Mouse (Mus musculus): Measurements from ENCODE around the gene Dctn3.
"Not testable (repeated sequence)": the region's sequence is repeated elsewhere in the genome, so short reads cannot be mapped to it uniquely, and the experiment has no call there.

The Dctn3 gene

DNA sequence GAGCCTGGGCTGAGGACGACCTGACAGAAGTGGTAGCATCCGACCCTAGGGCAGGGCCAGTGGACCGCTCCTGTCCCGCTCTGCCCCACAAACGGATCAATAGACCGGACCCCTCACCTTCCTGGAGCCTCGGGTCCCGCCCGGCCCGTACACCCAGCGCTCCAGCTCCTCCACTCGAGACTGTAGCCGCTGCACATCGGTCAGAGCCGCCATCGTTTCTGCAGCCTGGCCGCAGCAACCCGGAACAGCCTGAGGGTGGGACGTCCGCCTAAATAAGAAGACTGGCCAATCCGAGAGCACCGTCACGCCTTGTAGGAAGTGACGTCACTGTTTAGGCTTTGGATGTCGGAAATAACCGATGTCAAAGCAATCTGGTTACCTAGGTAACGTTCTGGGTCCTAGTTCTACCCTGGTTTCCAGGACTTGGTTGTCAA lies at the start of gene Dctn3:
TSS of gene Dctn3 (minus strand) at position 253 of the 434 bp plus-strand sequence.
- peak; percentile 76 to 80 for DNase-seq

DNA sequence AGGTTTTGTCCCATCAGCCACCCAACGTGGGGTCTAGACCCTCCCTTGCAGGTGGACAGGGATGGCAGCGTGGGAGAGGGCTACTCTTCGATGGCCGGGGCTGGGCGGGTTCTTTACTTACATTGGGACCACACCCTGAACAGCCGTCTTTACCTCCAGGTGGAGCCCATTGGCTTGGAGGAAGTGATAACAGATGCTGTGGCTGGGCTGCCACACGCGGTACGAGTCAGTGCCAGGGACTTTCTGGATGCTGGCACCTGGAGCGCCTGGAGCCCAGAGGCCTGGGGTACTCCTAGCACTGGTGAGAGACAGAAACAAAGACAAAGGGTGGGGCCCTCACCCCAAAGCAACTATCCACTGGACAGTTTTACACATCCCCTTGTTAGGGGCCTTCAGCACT lies 44.3 kb upstream of the Dctn3 start:
- not testable (repeated sequence) for DNase-seq

DNA sequence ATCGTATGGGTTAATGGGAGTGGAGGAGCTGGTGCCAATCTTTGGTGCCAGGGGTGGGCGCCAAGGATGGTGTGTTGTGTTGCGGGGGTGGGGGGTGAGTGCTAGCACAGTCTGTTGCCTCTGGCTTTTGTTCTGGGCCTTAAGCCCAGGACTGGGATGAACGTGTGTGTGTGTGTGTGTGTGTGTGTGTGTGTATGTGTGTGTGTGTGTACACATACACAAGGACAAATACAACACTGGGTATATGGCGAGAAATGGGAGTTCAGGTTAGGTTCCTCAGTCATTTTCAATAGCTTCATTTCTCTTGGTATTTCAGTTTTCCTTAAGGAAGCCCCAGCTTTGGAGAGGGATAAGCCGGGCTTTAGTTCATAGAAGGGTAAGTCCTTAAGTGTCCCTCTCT lies 40.2 kb upstream of the Dctn3 start:
- DNase-seq = not testable (repeated sequence)

DNA sequence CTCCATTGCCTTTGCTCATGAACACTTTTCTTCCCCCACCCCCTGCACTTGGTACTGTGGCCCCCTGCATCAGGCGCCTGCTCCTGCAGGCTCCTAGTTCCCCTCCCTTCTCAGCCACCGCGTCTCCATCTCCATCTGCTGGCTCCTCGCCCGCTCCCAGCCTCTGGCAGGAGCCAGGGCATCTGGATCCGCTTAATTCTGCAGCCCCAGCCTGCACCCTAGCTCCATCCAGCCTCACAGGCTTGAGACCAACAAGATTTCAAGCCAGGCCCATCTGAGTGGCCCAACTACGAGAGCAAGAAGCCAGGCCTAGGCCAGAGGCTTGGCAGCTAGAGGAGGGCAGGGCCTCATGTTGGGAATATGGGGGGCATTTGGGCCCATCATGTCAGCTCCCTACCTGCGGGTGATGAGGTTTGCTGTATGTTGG lies 39.7 kb upstream of the Dctn3 start:
- not testable (repeated sequence) for DNase-seq

DNA sequence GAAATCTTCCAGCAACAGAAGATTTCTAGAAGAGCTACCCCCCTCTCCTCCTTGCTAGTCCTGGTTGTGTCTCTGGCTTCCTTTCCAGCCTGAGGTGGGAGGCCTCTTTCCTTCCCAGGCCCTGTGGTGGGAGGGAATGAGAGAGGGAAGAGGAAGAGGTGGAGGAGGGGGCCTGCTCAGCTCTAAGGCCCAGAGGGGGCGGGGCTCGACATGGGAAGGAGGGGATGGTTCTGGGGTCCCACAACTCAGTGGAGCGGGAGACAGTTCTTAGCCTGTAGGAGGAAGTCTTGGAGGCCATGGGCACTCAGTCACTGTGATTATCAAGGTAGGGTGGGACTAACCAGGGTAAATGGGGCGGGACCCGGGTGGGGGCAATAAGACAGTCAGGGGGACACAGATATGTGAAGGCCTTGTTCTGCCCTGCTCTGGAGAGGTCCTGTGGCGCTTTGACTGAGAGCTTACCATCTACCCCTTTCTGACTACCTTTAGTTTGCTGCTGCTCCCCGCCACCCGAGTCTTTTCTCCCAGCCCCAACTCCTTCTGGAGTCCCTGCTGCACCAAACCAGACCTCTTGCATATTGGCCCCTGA lies 39.2 kb upstream of the Dctn3 start:
- DNase-seq = no peak

DNA sequence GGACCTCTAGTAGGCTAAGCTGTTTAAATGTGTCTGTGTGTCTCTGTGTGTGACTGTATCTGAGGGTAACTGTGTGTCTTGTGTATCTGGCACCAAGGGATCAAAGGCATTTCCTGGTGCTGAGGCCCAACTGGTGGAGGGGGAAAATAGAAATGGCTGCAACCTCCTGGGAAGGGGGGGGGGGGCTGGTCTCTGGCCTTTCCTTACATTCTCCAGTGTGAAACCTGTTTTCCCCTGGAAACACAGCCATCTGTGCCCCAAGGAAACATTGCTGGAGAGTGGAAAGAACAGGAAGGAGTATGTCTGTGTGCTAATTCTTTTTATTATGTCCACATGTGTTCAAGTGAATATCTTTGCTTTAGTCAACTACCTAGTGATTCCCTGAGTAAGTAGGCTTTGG lies 38.7 kb upstream of the Dctn3 start:
- no peak for DNase-seq

DNA sequence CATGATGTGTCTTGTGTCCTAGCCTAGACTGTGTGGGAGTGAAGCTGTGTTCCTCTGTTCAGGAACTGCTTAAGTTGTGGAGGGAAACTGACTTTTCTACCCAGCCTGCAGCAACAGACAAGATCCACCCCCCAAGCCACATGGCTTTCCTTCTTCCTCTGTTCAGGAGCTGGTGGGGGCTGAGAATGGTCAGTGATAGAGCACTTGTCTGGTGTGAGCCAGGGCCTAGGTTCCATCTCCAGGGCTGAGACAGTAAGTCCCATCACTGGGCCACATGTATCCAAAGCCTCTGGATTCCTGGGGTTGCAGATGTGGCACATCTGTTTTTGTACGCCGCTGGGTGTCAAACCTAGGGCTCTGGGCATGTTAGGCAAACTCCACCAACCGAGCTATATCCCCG lies 37.9 kb upstream of the Dctn3 start:
- DNase-seq = no peak

DNA sequence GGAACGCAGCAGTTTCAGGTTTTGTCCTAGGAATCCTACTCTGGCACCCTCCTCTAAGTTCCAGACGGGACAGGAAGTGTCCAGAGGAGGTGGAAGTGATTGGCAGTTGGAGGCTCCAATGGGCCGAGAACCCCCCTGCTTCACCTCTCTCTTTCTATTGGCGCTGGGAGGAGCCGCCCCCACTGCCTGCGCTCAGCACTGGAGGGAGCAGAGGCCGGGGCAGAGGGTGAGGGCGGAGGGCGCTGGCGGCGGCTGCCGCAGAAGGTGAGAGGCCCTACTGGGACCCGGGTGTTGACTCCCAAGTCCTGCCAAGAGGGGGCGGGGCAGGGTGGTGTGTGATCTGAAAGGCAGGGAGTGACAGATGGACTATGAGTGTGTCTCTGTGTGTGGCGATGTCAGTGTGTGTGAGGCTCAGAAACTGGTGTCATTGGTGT lies 37.3 kb upstream of the Dctn3 start:
- peak; percentile 60 to 66 for DNase-seq

DNA sequence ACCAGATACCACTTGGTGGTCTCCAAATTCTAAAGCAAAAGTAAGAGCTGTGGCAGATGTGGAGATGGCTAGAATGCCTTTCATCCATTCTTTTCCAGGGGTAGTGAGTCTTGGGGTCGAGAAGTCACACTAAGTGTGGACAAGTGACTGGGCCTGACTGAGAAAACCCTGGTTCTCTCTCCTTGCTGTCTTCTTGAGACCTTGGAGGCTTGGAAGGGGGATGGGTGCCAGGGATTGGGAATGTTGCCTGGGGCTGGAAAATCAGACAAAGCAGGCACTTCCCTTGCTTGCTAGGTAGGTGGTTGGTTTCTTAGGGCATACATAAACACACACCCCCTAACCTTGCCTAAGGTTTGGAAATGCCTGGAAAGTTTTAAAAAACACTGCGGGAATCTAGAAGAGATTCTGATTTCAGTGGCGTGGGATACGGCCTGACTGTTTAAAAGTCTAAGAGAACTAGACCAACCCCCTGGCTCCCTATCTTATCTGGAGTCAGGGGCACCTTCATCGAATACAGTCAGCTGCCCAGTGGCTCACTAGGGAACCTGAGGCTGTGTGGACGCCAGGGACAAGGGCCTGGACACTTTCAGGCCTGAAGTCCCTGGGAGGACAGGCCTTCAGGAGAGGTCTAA lies 36.8 kb upstream of the Dctn3 start:
- no peak for DNase-seq

DNA sequence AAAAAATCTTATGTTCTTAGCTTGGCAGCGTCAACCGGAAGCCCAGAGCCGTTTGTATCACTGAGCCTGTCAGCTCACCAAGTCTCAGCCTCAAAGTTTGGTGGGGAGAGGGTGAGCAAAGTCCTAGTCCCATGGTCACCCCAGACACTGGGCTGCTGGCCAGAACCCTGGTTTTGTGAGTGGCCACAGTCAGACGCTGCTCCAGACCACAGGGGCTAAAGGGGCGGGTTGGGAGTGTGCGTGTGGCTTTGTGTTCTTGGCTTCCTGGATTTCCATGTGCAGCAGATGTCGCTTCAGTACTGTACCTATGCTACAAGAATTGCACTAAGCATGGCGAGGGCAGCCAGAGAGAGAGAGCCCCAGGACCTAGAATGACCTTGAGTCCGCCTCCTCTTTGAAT lies 36.2 kb upstream of the Dctn3 start:
- DNase-seq = no peak

DNA sequence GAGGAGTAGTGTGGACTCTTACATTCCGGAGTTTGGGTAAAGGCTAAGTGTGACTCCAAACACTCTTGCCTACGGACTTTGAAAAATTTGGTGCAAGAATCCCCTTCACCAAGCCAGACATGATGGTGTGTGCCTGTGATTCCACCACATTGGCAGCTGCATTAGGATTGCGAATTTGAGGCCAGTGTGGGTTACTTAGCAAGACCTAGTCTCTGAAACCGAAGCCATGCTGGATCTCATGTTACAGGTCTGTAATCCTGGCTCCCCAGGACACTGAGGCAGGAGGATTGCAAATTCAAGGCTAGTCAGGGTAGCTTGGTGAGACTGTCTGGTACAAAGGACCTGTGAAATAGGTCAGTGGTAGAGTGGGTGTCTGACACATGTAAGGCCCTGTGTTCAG lies 35.7 kb upstream of the Dctn3 start:
- no peak for DNase-seq

DNA sequence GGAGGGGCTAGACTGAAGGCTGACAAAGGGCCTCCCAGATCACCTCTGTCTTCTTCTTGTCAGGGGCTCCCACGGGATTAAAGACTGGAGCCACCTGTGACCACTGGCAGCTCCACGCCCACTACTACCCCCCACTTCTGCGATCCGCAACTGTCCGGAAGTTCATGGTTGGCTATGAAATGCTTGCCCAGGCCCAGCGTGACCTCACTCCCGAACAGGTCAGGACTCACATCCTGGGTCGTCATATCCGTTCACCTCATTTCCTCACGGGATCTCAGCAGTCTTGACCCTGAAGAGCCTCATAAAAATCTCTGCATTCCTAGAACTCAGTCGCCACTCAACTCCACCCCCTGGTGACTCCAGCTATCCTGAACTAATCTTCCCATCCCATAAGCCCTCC lies 35.1 kb upstream of the Dctn3 start:
- no peak for DNase-seq

DNA sequence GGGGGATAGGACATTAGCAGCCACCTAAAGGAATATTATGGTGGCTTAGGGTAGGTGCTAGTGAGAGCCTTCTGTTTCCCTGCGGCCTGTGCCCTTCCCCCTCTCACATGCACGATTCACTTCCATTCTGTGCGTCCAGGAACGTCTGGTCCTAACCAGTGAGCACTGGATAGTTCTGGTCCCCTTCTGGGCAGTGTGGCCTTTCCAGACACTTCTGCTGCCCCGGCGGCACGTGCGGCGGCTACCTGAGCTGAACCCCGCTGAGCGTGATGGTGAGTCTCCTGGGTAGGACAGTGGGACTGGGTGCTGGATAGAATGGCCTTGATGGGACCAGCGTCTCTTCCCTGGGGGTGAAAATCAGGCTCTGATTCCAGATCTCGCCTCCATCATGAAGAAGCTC lies 34.4 kb upstream of the Dctn3 start:
- DNase-seq = no peak

DNA sequence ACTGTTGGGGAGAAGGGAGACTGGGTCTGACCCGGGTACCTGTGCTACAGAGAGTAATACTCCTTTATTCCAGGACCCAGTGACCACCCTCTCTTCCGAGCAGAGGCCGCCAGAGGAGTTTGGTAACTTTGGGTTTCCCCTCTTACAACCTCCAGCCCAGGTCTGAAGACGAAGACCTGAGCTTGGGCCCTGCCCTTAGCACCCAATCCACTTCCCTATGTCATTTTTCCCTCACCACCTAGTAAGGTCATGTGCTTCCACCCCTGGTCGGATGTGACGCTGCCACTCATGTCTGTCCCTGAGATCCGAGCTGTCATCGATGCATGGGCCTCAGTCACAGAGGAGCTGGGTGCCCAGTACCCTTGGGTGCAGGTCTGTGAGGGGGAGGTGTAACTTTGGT lies 33.5 kb upstream of the Dctn3 start:
- DNase-seq = no peak

DNA sequence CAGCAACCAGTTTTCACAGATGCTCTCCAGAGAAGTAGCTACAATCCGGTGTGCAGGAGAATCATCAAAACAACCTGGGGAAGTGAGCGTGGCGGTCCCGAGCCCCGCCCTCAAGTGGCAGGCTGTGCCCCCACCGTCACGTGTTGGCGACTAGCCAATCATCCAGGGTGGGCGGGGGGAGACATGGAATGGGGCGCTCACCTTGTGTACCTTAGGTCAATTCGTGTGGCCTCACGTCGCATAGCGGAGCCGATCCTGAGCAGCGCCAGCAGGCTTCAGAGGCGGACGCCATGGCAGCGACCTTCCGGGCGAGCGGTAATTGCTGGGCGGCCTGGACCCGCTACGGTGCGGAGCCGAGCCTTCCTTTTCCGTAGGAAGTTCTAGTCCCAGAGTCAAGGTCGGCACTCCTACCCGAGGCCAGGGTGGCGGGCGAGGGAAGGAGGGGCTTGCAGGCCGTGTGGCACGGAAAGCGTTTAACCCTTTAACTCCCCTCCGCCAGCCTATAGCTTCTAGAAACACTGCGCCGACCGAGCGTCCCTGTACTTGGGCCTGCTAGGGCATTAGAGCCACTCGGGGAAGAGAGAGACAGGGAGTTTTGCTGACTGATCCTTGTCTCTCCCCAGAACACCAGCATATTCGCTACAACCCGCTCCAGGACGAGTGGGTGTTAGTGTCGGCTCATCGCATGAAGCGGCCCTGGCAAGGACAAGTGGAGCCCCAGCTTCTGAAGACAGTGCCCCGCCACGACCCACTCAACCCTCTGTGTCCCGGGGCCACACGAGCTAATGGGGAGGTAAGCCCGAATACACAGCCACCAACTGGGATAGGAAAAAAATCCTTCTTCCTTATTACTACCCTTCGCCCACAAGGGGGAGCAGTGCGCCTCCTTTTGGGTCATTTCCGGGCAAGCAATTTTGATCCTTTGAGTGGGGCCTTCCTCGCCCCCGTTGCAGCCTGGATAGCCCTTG lies 32.7 kb upstream of the Dctn3 start, which contains the start of gene Sigmar1:
TSS of gene Sigmar1 (minus strand) at position 820 of the 968 bp plus-strand sequence.
- DNase-seq = peak; percentile 87 to 91

DNA sequence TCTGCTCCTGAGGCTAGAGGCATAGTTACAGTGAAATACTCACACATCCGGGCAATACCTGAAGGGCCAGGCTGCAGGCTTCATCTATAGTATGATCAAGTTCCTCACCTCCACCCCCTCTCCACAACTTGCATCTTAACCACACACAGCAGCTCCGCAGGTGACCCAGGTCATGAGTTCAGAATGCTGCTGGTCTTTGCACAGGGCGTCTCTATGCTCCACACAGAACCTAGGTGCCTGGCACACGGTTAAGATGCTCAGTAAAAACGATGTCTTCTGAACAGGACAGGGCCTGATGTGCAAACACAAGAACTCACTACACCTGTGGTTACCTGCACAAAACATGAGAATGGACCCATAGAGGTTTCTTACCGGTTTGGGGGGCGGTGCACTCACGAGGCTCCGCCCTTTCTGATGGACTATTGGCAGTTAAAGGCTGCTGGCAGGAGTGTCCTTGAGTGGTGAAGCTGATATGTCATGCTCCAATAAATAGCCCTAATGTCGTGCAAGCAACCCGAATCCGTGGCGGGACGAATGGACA lies 31.9 kb upstream of the Dctn3 start, which contains the start of gene Galt:
TSS of gene Galt (plus strand) at position 432 of the 541 bp plus-strand sequence.
- no peak for DNase-seq

DNA sequence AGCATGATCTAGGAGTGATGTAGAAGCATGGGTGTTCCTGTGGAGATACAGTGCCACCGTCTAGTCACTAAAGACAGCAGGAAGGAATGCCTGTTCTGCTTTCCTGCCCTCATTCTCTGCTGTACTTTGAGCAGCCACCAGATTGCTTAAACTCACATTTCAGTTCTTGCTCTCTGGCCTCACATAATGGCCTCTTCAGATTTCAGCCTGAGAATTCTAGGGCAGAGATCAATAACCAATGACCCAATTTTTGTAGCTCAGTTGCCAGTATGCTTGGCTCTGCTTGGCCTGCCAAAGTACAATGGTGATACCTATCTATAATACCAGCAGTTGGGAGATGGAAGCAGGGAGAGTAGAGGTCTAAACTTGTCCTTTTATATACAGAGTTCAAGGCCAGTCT lies 22.1 kb upstream of the Dctn3 start:
- DNase-seq = no peak

DNA sequence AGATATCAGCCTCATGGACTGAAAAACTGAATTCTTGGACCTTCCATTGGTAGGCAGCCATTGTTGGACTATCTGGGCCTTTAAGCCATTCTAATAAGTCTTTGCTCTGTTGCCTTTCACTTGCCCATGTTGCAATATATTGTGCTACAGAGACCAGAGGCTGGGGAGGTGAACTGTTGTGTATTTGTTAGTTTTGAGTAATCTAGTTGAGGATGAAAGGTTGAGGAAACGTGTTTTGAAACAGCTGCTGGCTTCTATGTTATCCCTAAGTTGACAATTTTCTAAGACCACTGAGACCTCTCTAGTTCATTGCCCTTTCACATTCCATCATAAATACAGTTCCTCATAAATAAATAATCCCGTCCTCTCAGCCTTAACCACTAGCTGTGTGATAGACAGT lies 21.2 kb upstream of the Dctn3 start:
- no peak for DNase-seq

DNA sequence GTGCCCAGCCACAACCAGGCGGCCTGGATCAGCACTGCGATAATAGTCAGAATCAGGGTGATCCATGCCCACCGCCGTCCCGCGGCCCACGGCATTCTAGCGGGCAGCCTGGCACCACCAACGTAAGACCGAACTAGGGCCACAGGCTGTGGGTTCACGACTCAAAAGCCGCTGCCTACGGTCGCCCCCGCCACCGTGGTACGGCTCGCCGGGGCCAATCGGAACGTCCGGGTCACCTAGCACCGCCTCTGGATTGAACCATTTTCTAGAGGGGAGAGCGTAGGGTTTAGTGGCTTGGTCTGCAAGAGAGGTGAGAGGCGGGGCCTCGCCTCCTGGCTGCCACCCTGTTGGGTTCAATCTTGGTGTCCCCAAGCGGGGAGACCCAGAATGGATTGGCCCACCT lies 18.2 kb upstream of the Dctn3 start:
- peak; percentile 89 to 94 for DNase-seq

DNA sequence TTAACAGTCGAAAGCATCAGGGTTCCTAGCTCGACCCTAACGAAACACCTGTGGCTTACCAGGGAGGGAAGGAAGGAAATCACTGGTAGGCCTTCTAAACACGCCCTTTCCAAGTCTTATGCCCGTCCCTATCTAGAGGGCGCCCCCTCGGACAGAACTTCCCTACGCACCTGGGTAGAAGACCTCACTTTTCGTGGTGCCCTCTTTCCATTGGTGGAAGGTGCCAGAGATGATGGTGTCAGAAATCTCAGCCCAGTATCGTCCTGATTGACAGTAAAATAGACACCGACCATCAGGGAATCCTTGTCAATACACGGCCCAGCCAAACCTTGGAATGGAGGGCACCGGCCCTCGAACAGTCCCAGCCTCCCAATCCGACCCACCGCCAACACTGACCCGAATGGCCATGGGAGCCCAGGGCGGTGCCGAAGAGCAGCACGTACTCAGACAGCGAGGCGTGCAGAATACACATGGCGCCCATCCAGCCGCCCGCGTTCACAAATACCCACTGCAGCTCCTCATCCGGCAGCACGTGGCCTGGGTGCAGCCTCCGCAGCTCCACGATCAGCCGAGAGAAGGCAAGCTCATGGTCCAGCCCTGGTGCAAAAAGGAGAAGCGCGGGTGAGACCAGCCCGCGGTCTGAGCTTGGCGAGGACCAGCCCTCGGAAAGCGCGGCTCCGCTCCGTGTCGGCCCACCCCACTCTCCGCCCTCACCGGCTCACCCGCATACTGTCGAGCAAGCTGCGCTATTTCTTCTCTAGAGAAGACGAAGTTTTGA lies 17.6 kb upstream of the Dctn3 start:
- peak; percentile 45 to 47 for DNase-seq

DNA sequence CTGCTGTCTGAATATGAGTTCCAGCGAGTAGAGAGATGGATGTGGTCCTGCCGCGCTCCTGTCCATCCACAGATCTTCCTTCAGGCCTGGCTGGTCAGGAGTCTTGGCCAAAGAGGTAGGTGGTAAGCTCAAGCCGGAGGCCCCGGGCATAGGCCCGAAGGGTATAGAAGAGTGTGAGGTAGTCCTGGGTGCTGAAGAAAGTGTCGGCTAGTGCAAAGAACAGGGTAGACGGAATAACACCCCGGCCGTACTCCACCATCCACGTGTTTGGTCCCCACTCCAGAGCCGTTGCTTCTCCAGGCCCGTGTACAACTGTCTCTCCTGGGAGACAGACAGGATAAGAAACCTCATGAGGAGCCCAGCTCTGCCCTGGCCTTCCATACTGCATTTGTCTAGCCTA lies 16.3 kb upstream of the Dctn3 start:
- DNase-seq = no peak

DNA sequence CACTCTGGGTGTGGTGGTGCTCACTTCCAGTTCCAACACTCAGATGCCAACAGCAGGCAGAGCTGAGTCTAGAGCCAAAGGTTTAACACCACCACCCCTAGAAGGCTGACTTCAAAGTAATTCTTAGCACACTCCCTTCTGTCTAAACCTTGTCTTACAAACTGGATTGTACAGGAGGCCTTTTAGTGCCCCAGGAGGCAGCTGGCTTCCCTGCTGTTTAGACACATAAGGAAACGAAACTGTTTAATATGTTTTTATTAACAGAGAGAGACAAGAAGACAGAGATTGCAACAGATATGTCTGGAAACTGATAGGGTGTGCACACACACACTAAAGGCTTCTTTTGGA lies 15.3 kb upstream of the Dctn3 start:
- DNase-seq = no peak

Measured in thymus, adult 18-20 months (tissue).